Mouse (Mus musculus) embryonic fibroblast, embryonic 13.5 days (primary cell): ENCODE data around the gene Ldb2. TPM values are rescaled to one million over a fixed set of nuclear protein-coding genes. Genes with fewer than 3 reads are reported as not detected.

Experiments used
- H3K27ac ChIP-seq: 2 replicates; pipeline ENCODE4 v1.5.1; 2012; ENCODE audit warnings: low read length, control low read depth, inconsistent platforms; ENCODE audit not compliant: insufficient read depth
- H3K4me1 ChIP-seq: 2 replicates; pipeline ENCODE4 v1.6.1; 2011; ENCODE audit warnings: low read length; ENCODE audit not compliant: control insufficient read depth, insufficient read depth
- H3K4me3 ChIP-seq: 2 replicates; pipeline ENCODE4 v1.5.1; 2011; ENCODE audit warnings: mild to moderate bottlenecking, control low read depth, low read length; ENCODE audit not compliant: insufficient read depth
- CTCF ChIP-seq: IDR thresholded peaks from 2 replicates; pipeline ENCODE4 v1.5.1; 2011; ENCODE audit warnings: mild to moderate bottlenecking, control low read depth, low read length, moderate library complexity, borderline replicate concordance; ENCODE audit not compliant: insufficient read depth
- POLR2A ChIP-seq: IDR thresholded peaks from 2 replicates; pipeline ENCODE4 v1.6.1; 2011; ENCODE audit warnings: low read depth, mild to moderate bottlenecking, control low read depth, low read length, moderate library complexity
- polyA plus RNA-seq: library from polyadenylated mRNA; stranded (reverse); fragments of >200 nt; gene quantifications from 2 replicates; pipeline ENCODE4 v1.2.4, GENCODE M21; 2011; ENCODE audit warnings: low read depth; ENCODE audit not compliant: missing spikeins, insufficient read length

Gene Ldb2
- polyA plus RNA-seq, 1 experiment, result 43.4 TPM

- TF ChIP-seq CTCF, result no peak
- TF ChIP-seq POLR2A, result no peak
- Histone ChIP-seq H3K4me1 (0 out of 2 replicates have a peak, but pooled peaks cover 2% of the 10 kb centered on the region), H3K27ac (no peak overlapping the region), H3K4me3 (no peak overlapping the region)
Measured at GRCm38 (mm10) chr5:44726546-44727476, 72.7 kb downstream of the Ldb2 start.

DNA sequence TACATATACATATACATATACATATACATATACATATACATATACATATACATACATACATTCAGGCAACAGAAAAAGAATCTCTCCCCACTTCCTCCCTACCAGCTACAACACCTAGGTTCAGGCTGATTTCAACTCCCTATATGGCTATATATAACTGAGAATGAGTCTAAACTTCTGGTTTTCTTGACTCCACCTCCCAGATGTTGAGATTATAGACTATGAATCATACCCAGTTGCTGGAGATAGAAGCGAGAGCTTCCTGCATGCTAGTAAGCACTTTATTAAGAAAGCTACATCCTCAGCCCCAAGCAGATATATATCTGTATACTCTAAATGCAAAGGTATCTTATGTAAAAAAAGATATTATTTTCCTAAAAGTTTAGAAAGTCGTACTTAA, 74.0 kb downstream of the Ldb2 start:
- 0 out of 2 replicates have a peak, but pooled peaks cover 2% of the 10 kb centered on the region for H3K4me1 ChIP-seq
- no peak for TF ChIP-seq CTCF
- no peak for TF ChIP-seq POLR2A
- H3K27ac ChIP-seq, result no peak overlapping the region
- H3K4me3 ChIP-seq, result no peak overlapping the region

DNA sequence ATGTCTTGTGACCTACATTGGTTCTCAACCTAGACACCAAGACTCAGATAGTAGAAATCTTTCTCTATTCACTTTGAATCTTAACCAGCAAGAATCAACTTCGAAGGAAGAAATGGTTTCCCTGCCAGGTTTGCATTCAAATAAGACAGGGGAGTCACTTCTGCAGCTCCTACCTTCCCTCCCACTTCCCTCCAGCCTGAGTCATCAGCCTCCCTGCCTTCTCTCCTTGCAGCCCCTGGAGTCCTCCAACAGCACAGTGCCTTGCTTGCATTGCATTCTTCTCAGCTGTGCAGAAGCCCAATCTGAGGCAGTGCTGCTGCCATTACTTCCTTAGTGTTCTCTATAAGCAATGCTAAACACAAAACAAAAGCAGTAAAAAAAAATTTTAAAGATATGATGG, 79.6 kb downstream of the Ldb2 start:
- TF ChIP-seq POLR2A, result no peak
- no peak for TF ChIP-seq CTCF
- Histone ChIP-seq H3K4me1 (0 out of 2 replicates have a peak, but pooled peaks cover 2% of the 10 kb centered on the region), H3K27ac (no peak overlapping the region), H3K4me3 (no peak overlapping the region)

DNA sequence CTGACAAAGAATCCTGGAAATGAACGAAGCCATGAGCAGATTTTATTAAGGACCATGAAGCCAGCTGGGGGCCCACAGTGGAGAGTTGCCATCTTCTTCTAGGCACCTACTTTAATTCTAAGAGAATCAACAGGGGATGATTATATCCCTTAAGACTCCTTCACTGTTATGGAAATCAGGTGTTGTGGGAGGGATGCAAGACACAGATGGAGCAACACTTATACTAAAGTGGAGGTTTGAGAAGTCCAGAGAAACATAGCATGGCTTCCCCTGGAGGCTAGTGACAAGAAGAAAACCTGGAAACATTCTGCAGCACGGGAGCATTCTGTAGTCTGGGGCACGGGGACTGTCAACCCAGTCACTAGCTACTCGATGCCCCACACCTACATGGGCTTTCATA, 85.0 kb downstream of the Ldb2 start:
- Histone ChIP-seq H3K4me3 (no peak overlapping the region), H3K4me1 (no peaks in the 10 kb centered on the region), H3K27ac (no peak overlapping the region)
- no peak for TF ChIP-seq POLR2A
- TF ChIP-seq CTCF, result no peak

DNA sequence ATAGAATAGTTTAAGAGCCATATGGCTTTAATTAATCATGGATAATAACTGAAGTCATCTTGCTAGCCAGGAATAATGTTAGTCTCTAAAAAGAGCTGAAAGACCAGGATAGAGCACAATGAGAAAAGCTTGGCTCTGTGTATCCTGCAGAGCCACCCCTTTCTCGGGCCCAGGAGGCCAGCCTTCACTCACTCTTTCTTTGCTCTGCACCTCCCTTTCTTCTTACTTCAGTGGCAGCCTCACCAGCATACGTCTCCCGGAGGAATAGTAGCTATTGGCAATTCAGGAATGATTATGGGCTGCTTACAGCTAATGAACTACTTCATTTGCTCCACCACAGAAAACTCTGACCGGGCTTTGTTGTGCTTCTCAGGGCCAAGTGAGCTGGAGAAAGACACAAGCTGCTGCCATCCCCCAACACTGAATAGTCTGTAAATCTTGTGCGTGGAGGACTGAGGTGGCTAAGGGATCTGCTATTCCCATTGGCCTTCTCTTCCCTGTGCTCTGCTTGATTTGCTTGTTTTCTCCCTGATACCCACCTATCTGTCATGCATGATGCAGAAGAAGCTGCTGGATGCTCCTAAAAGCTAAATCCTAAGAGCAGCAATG, 86.2 kb downstream of the Ldb2 start:
- Histone ChIP-seq H3K27ac (no peak overlapping the region), H3K4me1 (no peaks in the 10 kb centered on the region), H3K4me3 (no peak overlapping the region)
- TF ChIP-seq POLR2A, result no peak
- TF ChIP-seq CTCF, result no peak

GRCm38 (mm10) chr5:44711211-44711610, 88.3 kb downstream of the Ldb2 start:
- TF ChIP-seq CTCF (no peak), POLR2A (no peak)
- Histone ChIP-seq H3K4me3 (no peak overlapping the region), H3K4me1 (no peaks in the 10 kb centered on the region), H3K27ac (no peak overlapping the region)

DNA sequence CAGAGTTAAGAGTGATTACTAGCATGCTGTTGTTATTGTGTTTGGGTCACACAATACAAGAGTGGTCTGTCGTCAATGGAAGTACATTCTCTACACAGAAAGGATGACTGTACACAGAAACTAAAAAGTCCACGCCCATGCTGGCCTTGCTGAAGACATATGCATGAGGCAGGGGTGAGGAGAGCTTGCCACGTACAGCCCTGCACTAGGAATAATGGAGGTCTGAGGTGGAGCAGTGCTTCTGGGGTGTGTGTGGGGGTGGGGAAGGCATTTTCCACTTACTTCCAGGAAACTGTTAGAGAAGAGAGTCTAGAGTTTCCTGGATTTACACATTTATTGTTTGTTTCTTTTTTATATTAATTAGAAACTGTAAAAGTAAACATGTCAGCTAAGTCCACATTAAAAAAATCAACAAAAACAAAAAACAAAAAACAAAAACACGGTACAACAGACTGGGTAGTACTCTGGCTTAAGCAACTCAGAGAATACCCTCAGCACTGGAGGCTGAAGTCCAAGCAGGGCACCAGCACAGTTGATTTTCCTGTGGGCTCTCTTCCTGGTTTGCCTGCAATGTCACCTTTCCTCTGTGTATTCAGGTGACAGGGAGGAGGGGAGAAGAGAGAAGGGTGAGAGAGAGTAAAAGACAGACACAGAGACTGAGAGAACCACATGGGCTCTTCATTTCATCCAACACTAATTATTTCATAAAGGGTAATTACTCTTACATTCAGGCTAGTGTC, 89.2 kb downstream of the Ldb2 start:
- no peaks in the 10 kb centered on the region for H3K4me1 ChIP-seq
- TF ChIP-seq CTCF (no peak), POLR2A (no peak)

GRCm38 (mm10) chr5:44709276-44709675, 90.2 kb downstream of the Ldb2 start:
- no peak overlapping the region for H3K27ac ChIP-seq
- TF ChIP-seq CTCF (no peak), POLR2A (no peak)
- no peak overlapping the region for H3K4me3 ChIP-seq
- no peaks in the 10 kb centered on the region for H3K4me1 ChIP-seq

More for the DNA sequence above, 89.2 kb downstream of the Ldb2 start:
- Histone ChIP-seq H3K27ac (no peak overlapping the region), H3K4me3 (no peak overlapping the region)

DNA sequence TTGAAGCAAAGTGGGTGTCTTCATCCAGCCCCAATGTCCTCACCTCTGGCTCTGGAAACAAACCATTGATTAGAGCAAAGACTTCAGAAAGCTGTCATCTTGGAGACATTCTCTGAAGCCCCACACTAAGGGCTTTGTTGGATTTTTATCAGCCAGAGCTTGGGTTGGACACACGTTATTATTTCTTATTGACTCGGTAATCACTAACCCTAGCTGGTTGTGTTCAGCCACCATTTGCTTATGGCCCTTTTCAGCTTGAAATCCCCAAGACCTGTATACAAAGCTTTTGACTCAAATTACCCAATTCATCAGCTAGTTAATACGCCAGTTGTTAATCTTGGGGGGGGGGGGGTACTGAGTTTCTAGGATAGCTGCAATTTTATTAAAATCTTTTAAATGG, 91.5 kb downstream of the Ldb2 start:
- Histone ChIP-seq H3K27ac (no peak overlapping the region), H3K4me3 (no peak overlapping the region), H3K4me1 (no peaks in the 10 kb centered on the region)
- TF ChIP-seq CTCF (no peak), POLR2A (no peak)
